Mouse (Mus musculus): ENCODE measurements around the gene Myct1. TPM values are rescaled to one million over a fixed set of nuclear protein-coding genes. Genes with fewer than 3 reads are reported as not detected.

The Myct1 gene
- 5.3 and 6.1 TPM in 2 replicates for total RNA-seq (2014; rRNA removed; ENCODE audit: low replicate concordance)
- polyA plus RNA-seq (2015; fragmentation: Nextera tagmentation; extraction: Ambion mirVana) = 8.9 and 9.2 TPM in 2 replicates

- H3K36me3 ChIP-seq (replicated peaks; ENCODE audit: control insufficient read depth, insufficient read depth, low read length) = no peaks in the 10 kb centered on the region
- H3K27me3 ChIP-seq (ENCODE audit: control insufficient read depth, insufficient read depth, low read length) = no peaks in the 10 kb centered on the region
- ATAC-seq (ENCODE audit: insufficient read depth, low read depth) = peak; percentile 41; the same call in 1 of the 2 replicates
- WGBS = 12% methylated on average over 5 of the region's 5 CpGs
- H3K27ac ChIP-seq (ENCODE audit: low read depth) = peak within 1 kb of the TSS; percentile 80
- H3K4me2 ChIP-seq (ENCODE audit: low read depth, low read length) = peak within 1 kb of the TSS; percentile 51
- no peaks in the 10 kb centered on the region for H3K4me1 ChIP-seq (ENCODE audit: control insufficient read depth, insufficient read depth)
- DNase-seq (ENCODE audit: low spot score) = peak; percentile 85
- peak; percentile 95 for TF ChIP-seq EP300 (IDR thresholded peaks at IDR 0.05; ENCODE audit: low read depth)
- no peak for TF ChIP-seq CTCF (IDR thresholded peaks at IDR 0.05; ENCODE audit: low read depth)
- peak within 1 kb of the TSS; percentile 42 for H3K4me3 ChIP-seq (ENCODE audit: low read depth, low read length)
- peak within 1 kb of the TSS; percentile 53 for H3K9ac ChIP-seq (replicated peaks; ENCODE audit: low read depth, low read length)
- no peaks in the 10 kb centered on the region for H3K9me3 ChIP-seq (replicated peaks; ENCODE audit: control insufficient read depth, low read length)
Observed at GRCm38 (mm10) chr10:5593464-5593863, at the start of gene Myct1. Gene Myct1, plus strand, starts transcription at chr10:5593775.

DNA sequence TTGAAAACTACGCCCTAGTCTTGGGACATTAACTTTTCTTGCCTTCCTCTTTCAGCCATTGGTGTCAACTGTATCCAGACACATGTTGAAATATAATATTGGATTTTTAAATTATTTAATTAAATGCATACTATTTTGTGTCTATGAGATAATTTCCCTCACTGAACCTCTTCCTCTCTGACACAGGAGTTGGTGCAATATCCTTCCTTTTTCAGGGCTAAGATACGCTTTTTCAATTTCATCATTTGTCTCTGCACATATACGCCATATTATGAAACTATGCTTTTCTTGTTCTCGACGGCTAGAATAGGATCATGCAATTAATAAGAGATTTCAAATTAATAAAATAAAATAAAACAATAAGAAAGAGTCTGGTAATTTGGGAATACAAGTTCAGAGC, 47.1 kb upstream of the Myct1 start:
- WGBS = 85% methylated on average over 5 of the region's 5 CpGs

DNA sequence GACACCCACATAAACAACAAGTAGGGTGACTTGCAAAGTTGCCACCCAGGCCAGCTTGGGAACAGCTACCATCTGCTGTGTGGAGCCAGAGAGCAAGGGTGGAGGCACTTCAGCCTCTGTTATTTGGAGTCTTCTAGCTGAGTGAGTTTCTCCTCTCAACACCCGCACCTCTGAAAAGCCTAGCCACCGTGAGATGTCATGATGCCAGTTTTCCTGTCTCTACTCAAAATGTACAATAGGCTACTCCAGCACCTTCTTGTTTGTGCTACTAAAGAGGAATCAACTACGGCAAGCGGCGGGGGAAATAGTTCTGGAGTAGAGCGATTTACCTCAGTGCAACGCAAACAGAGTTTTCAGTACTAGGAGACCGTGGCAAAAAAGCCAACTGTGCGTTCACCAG, 45.8 kb upstream of the Myct1 start:
- ATAC-seq (ENCODE audit: insufficient read depth, low read depth) = no peak
- Histone ChIP-seq H3K4me1 (ENCODE audit: control insufficient read depth, insufficient read depth) (no peaks in the 10 kb centered on the region), H3K27ac (ENCODE audit: low read depth) (no peak overlapping the region), H3K9me3 (replicated peaks; ENCODE audit: control insufficient read depth, low read length) (no peaks in the 10 kb centered on the region), H3K36me3 (replicated peaks; ENCODE audit: control insufficient read depth, insufficient read depth, low read length) (no peaks in the 10 kb centered on the region), H3K27me3 (ENCODE audit: control insufficient read depth, insufficient read depth, low read length) (0 out of 2 replicates have a peak, but pooled peaks cover 9% of the 10 kb centered on the region), H3K4me2 (ENCODE audit: low read depth, low read length) (no peak overlapping the region), H3K9ac (replicated peaks; ENCODE audit: low read depth, low read length) (no peak overlapping the region), H3K4me3 (ENCODE audit: low read depth, low read length) (no peak overlapping the region)
- TF ChIP-seq EP300 (IDR thresholded peaks at IDR 0.05; ENCODE audit: low read depth) (no peak), CTCF (IDR thresholded peaks at IDR 0.05; ENCODE audit: low read depth) (no peak)
- DNase-seq (ENCODE audit: low spot score) = no peak
- WGBS = 88% methylated on average over 9 of the region's 9 CpGs

More for the DNA sequence above, 47.1 kb upstream of the Myct1 start:
- H3K4me3 ChIP-seq (ENCODE audit: low read depth, low read length) = no peak overlapping the region
- H3K4me1 ChIP-seq (ENCODE audit: control insufficient read depth, insufficient read depth) = no peaks in the 10 kb centered on the region
- H3K9me3 ChIP-seq (replicated peaks; ENCODE audit: control insufficient read depth, low read length) = no peaks in the 10 kb centered on the region
- DNase-seq (ENCODE audit: low spot score) = no peak
- H3K4me2 ChIP-seq (ENCODE audit: low read depth, low read length) = no peak overlapping the region
- no peak for TF ChIP-seq CTCF (IDR thresholded peaks at IDR 0.05; ENCODE audit: low read depth)
- TF ChIP-seq EP300 (IDR thresholded peaks at IDR 0.05; ENCODE audit: low read depth) = no peak
- H3K27me3 ChIP-seq (ENCODE audit: control insufficient read depth, insufficient read depth, low read length) = 0 out of 2 replicates have a peak, but pooled peaks cover 5% of the 10 kb centered on the region
- no peaks in the 10 kb centered on the region for H3K36me3 ChIP-seq (replicated peaks; ENCODE audit: control insufficient read depth, insufficient read depth, low read length)
- ATAC-seq (ENCODE audit: insufficient read depth, low read depth) = no peak
- no peak overlapping the region for H3K27ac ChIP-seq (ENCODE audit: low read depth)
- no peak overlapping the region for H3K9ac ChIP-seq (replicated peaks; ENCODE audit: low read depth, low read length)

DNA sequence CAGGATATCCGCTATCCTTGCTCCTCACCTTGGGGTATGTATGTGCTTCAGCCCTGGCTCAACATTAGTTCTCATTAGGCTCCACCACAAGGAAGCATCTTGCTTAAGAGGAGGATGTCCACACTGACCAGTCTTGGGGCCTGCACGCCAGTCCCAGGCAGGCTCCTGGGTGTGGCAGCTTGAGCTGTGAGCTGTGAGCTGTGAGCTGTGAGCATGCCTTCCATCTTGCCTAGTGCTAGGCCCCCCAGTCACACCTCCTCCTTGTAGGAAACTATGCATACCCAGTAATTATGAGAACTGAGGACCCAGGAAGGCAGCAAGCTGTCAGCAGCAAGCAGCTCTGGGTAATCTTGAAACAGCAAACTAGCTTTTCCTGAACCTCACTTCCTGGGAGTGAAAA, 44.9 kb upstream of the Myct1 start:
- Histone ChIP-seq H3K4me1 (ENCODE audit: control insufficient read depth, insufficient read depth) (no peaks in the 10 kb centered on the region), H3K27ac (ENCODE audit: low read depth) (no peak overlapping the region), H3K36me3 (replicated peaks; ENCODE audit: control insufficient read depth, insufficient read depth, low read length) (no peaks in the 10 kb centered on the region), H3K9me3 (replicated peaks; ENCODE audit: control insufficient read depth, low read length) (no peaks in the 10 kb centered on the region), H3K4me2 (ENCODE audit: low read depth, low read length) (no peak overlapping the region), H3K4me3 (ENCODE audit: low read depth, low read length) (no peak overlapping the region), H3K9ac (replicated peaks; ENCODE audit: low read depth, low read length) (no peak overlapping the region), H3K27me3 (ENCODE audit: control insufficient read depth, insufficient read depth, low read length) (0 out of 2 replicates have a peak, but pooled peaks cover 9% of the 10 kb centered on the region)
- DNase-seq (ENCODE audit: low spot score) (no peak), ATAC-seq (ENCODE audit: insufficient read depth, low read depth) (no peak)
- TF ChIP-seq CTCF (IDR thresholded peaks at IDR 0.05; ENCODE audit: low read depth) (no peak), EP300 (IDR thresholded peaks at IDR 0.05; ENCODE audit: low read depth) (no peak)
- 70% methylated on average over 2 of the region's 2 CpGs for WGBS

- no peaks in the 10 kb centered on the region for H3K9me3 ChIP-seq (replicated peaks; ENCODE audit: control insufficient read depth, low read length)
- ATAC-seq (ENCODE audit: insufficient read depth, low read depth) (0 out of 2 replicates have a peak, but pooled peaks have one; percentile 4), DNase-seq (ENCODE audit: low spot score) (no peak)
- no peak overlapping the region for H3K27ac ChIP-seq (ENCODE audit: low read depth)
- TF ChIP-seq EP300 (IDR thresholded peaks at IDR 0.05; ENCODE audit: low read depth) (no peak), CTCF (IDR thresholded peaks at IDR 0.05; ENCODE audit: low read depth) (no peak)
- H3K4me2 ChIP-seq (ENCODE audit: low read depth, low read length) = peak overlapping the region; percentile 67
- no peaks in the 10 kb centered on the region for H3K4me1 ChIP-seq (ENCODE audit: control insufficient read depth, insufficient read depth)
- H3K27me3 ChIP-seq (ENCODE audit: control insufficient read depth, insufficient read depth, low read length) = 0 out of 2 replicates have a peak, but pooled peaks cover 9% of the 10 kb centered on the region
- H3K4me3 ChIP-seq (ENCODE audit: low read depth, low read length) = peak overlapping the region; percentile 52
- 0 out of 2 replicates have a peak overlapping the region, but pooled peaks have one; percentile 28 for H3K9ac ChIP-seq (replicated peaks; ENCODE audit: low read depth, low read length)
- no peaks in the 10 kb centered on the region for H3K36me3 ChIP-seq (replicated peaks; ENCODE audit: control insufficient read depth, insufficient read depth, low read length)
- WGBS = 9% methylated on average over 6 of the region's 6 CpGs
Observed at GRCm38 (mm10) chr10:5549871-5550167, 43.8 kb upstream of the Myct1 start.
